Mouse (Mus musculus) adrenal gland, adult (tissue): Measurements from ENCODE around the gene Fst.

Experiments used
- DNase-seq, 2 experiments: peaks; one replicate each; pipeline ENCODE4 v3.0.0; 2022 to 2023; ENCODE audit warnings: low spot score in 1 of 2; ENCODE audit not compliant: inconsistent age in 2 of 2

The Fst gene

GRCm38 (mm10) chr13:114458886-114459700 lies at the start of gene Fst:
Gene Fst (minus strand): TSS chr13:114458951.
- DNase-seq: peak; percentile 23 to 66

GRCm38 (mm10) chr13:114493826-114494225 lies 35.1 kb upstream of the Fst start:
- DNase-seq: no peak

- peak in 1 of 2 experiments; percentile 27 for DNase-seq
Observed at GRCm38 (mm10) chr13:114488178-114488577, 29.4 kb upstream of the Fst start.

- DNase-seq: no peak
Observed at GRCm38 (mm10) chr13:114478329-114478728, 19.6 kb upstream of the Fst start.

DNA sequence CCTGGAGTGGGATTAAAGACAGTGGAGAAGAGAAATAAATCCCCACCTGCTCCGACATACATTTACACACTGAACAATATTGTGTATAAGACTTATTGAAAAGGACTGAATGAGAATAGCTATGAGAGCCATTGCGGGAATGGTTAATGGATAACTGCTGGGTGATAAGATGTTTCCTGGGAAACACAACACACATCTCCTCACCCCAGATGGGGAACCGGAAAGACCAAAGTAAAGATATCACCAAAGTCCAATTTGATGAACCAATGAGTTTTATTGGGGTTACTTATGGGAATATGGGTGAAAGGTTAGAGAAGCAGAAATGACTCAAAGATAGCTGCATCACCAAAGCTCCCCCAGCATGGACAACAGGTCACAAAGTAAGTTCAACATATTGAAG lies 11.2 kb upstream of the Fst start:
- no peak for DNase-seq

GRCm38 (mm10) chr13:114466269-114466919 lies 7.6 kb upstream of the Fst start:
- no peak for DNase-seq

DNA sequence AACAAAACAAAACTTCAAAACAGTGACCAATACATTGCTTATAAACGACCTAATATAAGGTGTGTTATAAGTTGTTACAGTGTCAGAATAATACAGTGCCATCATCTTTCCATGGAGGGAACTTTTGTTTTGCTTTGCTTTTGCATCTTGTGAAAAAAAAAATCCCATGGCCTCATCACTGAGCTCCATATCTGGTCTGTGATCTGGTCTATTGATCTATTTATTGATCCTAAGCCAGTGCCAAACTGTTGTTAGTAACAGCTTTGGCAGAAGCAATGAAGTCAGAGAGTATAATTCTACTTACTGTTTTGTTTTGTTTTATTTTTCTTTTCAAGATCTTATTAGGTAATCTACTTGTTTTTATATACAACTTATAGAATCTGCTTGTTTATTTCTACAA lies 6.6 kb upstream of the Fst start:
- DNase-seq: no peak

GRCm38 (mm10) chr13:114464824-114465223 lies 6.1 kb upstream of the Fst start:
- no peak for DNase-seq

GRCm38 (mm10) chr13:114462548-114463408 lies 4.0 kb upstream of the Fst start:
- DNase-seq: no peak

- peak; percentile 10 to 78 for DNase-seq
Observed at GRCm38 (mm10) chr13:114460306-114460892, 1.6 kb upstream of the Fst start.

DNA sequence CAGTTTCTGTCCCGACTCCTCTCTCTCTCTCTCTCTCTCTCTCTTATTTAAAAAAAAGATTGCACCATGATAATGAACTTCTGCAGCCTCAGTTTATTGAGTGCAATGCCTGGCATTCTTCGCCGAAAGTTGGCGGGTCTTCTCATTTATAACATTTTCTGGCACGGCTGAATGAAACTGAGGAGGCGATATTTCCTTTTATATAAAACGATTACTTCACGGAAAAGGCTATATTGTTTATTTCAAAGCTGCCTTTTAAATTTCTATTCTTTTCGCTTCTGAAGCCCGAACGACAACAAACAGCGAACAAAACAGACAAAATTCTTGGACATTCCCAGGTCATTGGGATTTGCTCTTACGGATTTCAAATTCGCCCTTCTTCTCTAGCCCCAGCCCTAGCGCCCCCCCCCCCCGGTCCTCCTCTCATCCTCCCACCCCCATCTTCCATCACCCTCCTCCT lies 980 bp upstream of the Fst start:
- peak in 1 of 2 experiments; percentile 56 for DNase-seq

- peak; percentile 43 to 82 for DNase-seq
Observed at GRCm38 (mm10) chr13:114458291-114458885, 363 bp downstream of the Fst start.

DNA sequence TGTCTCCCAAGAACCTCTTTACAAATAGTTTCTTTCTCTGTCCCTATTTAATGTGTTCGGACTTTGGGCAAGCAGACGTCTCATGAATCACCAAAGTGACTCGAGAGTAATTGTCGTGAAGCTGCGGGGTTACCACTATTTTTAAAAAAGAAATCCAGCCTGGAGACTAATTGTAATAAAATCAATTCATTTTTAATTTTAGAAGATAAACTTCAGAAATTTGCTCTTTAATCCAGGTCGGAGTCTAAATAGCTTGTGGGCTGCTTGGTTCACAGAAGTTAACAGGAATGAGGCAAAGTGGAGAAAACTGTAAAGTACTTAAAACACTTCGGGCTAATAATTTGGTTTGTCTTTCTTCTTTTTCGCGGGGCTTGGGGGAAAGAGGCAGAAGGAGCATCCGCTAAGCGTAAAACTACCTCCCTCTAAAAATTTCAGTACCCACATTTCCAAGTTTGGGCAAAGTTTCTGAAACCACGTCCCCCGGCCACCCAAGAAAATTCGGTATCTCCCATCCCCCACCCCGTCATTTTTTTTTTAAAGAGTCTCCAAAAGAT lies 1.1 kb downstream of the Fst start:
- no peak for DNase-seq

GRCm38 (mm10) chr13:114456766-114457566 lies 1.8 kb downstream of the Fst start:
- DNase-seq: peak; percentile 30 to 78

GRCm38 (mm10) chr13:114456224-114456623 lies 2.5 kb downstream of the Fst start:
- DNase-seq: peak; percentile 40 to 83

- peak in 1 of 2 experiments; percentile 19 for DNase-seq
Observed at GRCm38 (mm10) chr13:114455788-114456187, 3.0 kb downstream of the Fst start.

- DNase-seq: no peak
Observed at GRCm38 (mm10) chr13:114447213-114447612, 11.5 kb downstream of the Fst start.

- DNase-seq: no peak
Observed at GRCm38 (mm10) chr13:114432491-114432890, 26.3 kb downstream of the Fst start.

DNA sequence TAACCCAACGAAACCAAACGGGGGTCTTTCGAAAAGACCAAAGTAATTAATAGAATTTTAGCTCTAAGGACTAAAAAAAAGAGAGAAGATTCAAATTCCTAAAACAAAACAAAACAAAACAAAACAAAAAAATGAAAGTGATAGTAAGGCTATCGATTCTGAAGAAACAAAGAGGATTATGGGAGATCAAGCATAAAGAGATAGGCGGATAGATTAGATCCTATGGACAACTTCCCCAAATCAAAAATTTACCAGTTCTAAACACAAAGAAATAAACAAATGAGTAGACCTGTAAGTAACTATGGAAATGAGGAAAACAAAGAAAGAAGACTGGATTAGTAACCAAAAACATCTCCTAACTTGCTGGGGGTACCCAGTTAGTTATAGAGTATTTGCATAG lies 33.5 kb downstream of the Fst start:
- DNase-seq: no peak
